ENCODE assay signal across 8 mouse cellular contexts in the genomic region with DNA sequence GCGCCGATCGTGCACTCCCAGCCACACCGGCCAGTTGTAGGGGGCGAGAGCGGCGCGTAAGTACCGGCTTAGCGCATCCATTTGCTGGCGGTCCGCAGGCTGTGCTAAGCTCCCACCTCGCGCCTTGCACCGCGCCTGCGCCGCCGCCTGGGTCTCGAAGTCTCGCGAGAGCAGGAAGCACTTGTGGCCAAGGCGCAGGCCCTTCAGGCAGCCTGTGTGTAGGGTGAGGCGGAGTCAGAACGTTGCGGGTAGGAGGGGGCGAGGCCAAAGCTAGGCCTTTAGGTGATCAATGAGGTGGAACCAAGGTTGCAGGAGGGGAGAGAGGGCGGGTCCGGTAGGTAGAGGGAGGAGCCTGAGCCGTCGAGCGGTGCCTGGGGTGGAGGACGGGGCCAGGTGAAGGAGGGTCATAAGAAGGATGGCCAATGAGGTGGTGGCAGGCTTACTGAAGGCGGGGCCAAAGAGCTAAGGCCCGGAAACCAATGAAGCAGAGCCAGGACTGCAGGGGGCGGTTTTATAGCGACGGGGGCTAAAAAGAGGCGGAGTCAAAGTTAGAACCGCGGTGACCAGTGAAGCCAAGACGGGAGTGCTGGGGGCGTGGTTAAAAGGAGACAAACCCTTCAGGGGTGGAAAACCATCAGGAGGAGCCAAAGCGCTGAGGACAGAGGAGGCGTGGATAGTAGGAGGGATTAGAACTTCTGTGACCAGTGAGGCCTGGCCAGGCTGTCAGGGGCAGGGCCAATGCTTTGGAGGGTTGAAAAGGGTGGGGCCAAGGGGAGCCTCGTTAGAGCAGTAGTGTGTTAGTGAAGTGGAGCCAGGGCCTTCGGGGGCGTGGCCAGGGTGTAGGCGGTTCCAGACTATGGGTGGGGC. TPM values are rescaled to one million over a fixed set of nuclear protein-coding genes. Genes with fewer than 3 reads are reported as not detected.
DNase-seq lines count a peak whose midpoint lies in the region; ATAC-seq lines count a peak whose summit lies in the region.

No protein-coding gene starts in this region.

- peak; percentile 89 for ATAC-seq in CD4-positive, CD25-positive, alpha-beta regulatory T cell, adult 4 months
- peak; percentile 93 for ATAC-seq in heart, embryonic 14.5 days (ENCODE audit: insufficient number of reproducible peaks, insufficient read depth, low FRiP score, low read depth)
- peak; percentile 89 for ATAC-seq in liver, embryonic 13.5 days (ENCODE audit: low read depth)
- peak; percentile 96 for ATAC-seq in stomach, embryonic 16.5 days (ENCODE audit: insufficient read depth, low FRiP score)

- peak overlapping the region; percentile 61 to 84 for H3K27ac ChIP-seq in heart, embryonic 14.5 days (replicated peaks in 1 of 2; ENCODE audit: control insufficient read depth in 1 of 2, insufficient read depth in 1 of 2, low read depth in 2 of 2, low read length in 2 of 2)
- H3K27ac ChIP-seq in liver, embryonic 13.5 days: peak overlapping the region; percentile 64; the same call in 1 of the 2 replicates
- peak overlapping the region; percentile 90 for H3K27ac ChIP-seq in stomach, embryonic 16.5 days (ENCODE audit: low read length)

- H3K4me3 ChIP-seq in heart, embryonic 14.5 days (ENCODE audit: control insufficient read depth in 1 of 2, insufficient read depth in 1 of 2, low read depth in 1 of 2, low read length in 2 of 2): peak overlapping the region; percentile 58 to 71
- peak overlapping the region; percentile 64 for H3K4me3 ChIP-seq in liver, embryonic 13.5 days (replicated peaks)
- peak overlapping the region; percentile 74 for H3K4me3 ChIP-seq in stomach, embryonic 16.5 days (replicated peaks; ENCODE audit: low read length)

- H3K36me3 ChIP-seq in heart, embryonic 14.5 days (ENCODE audit: control insufficient read depth, insufficient read depth, low read length): no peaks in the 10 kb centered on the region
- H3K36me3 ChIP-seq in liver, embryonic 13.5 days: no peaks in the 10 kb centered on the region
- H3K36me3 ChIP-seq in stomach, embryonic 16.5 days (ENCODE audit: control insufficient read depth, insufficient read depth, low read length): no peaks in the 10 kb centered on the region

- peaks cover 35% of the 10 kb centered on the region for H3K27me3 ChIP-seq in heart, embryonic 14.5 days (ENCODE audit: control insufficient read depth, insufficient read depth, low read length)
- peaks cover 44% of the 10 kb centered on the region for H3K27me3 ChIP-seq in liver, embryonic 13.5 days
- peaks cover 2% of the 10 kb centered on the region; the same call in 1 of the 2 replicates for H3K27me3 ChIP-seq in stomach, embryonic 16.5 days (ENCODE audit: control insufficient read depth, insufficient read depth, low read length)

- peak overlapping the region; percentile 90 for H3K4me2 ChIP-seq in heart, embryonic 14.5 days (ENCODE audit: low read length)
- peak overlapping the region; percentile 80 for H3K4me2 ChIP-seq in liver, embryonic 13.5 days
- H3K4me2 ChIP-seq in stomach, embryonic 16.5 days (ENCODE audit: low read depth, low read length): peak overlapping the region; percentile 90

- no peaks in the 10 kb centered on the region for H3K9me3 ChIP-seq in heart, embryonic 14.5 days (ENCODE audit: control insufficient read depth, low read length)
- no peaks in the 10 kb centered on the region for H3K9me3 ChIP-seq in liver, embryonic 13.5 days (replicated peaks)
- no peaks in the 10 kb centered on the region for H3K9me3 ChIP-seq in stomach, embryonic 16.5 days (replicated peaks; ENCODE audit: control insufficient read depth, low read length)

- DNase-seq in c-Kit-negative CD71-positive TER-119-positive erythroid progenitor cells, embryonic 14.5 days (ENCODE audit: low read depth, low spot score): peak; percentile 44
- peak; percentile 100 for DNase-seq in fibroblast of lung, adult 2 months (ENCODE audit: low read depth)
- DNase-seq in kidney, postnatal 14 days: peak; percentile 98
- DNase-seq in liver, embryonic 13.5 days: peak; percentile 91
- peak; percentile 98 for DNase-seq in neural tube, embryonic 10.5 days (ENCODE audit: extremely low spot score, low spot score)

- H3K4me1 ChIP-seq in heart, embryonic 14.5 days (ENCODE audit: control insufficient read depth in 2 of 2, insufficient read depth in 2 of 2, low read length in 2 of 2): peaks cover 3 to 7% of the 10 kb centered on the region in 2 experiments; a peak in 3 of 4 replicates
- peaks cover 25% of the 10 kb centered on the region for H3K4me1 ChIP-seq in liver, embryonic 13.5 days (replicated peaks)
- H3K4me1 ChIP-seq in stomach, embryonic 16.5 days (ENCODE audit: control insufficient read depth, insufficient read depth, low read length): peaks cover 16% of the 10 kb centered on the region

- peak overlapping the region; percentile 89 for H3K9ac ChIP-seq in heart, embryonic 14.5 days (ENCODE audit: low read length)
- H3K9ac ChIP-seq in liver, embryonic 13.5 days: peak overlapping the region; percentile 77
- peak overlapping the region; percentile 90 for H3K9ac ChIP-seq in stomach, embryonic 16.5 days (ENCODE audit: low read length)

- under 1% methylated on average over 49 of the region's 49 CpGs for WGBS in heart, embryonic 14.5 days
- WGBS in liver, embryonic 13.5 days (ENCODE audit: insufficient replicate concordance): under 1% methylated on average over 49 of the region's 49 CpGs
- WGBS in stomach, embryonic 16.5 days: under 1% methylated on average over 49 of the region's 49 CpGs

RNA-seq across cellular contexts. Expression of a gene that starts 1.7 kb away (rescaled TPM):
- under 1 TPM; 0.35 to 0.66 TPM for polyA plus RNA-seq in CD4-positive, CD25-positive, alpha-beta regulatory T cell, adult 4 months (2017; shearing (Covaris generic))
- 0.81 and 0.85 TPM in 2 replicates for polyA plus RNA-seq in heart, embryonic 14.5 days (2014; fragmentation: Nextera tagmentation; extraction: Ambion mirVana)
- polyA plus RNA-seq in liver, embryonic 13.5 days (2015; fragmentation: Nextera tagmentation; extraction: Ambion mirVana): 0.46 and 0.76 TPM in 2 replicates
- 6.1 and 7.4 TPM in 2 replicates for polyA plus RNA-seq in stomach, embryonic 16.5 days (2015; fragmentation: Nextera tagmentation; extraction: Ambion mirVana)

RNA-seq across cellular contexts. Expression of a gene that starts 5.0 kb away (rescaled TPM):
- polyA plus RNA-seq in CD4-positive, CD25-positive, alpha-beta regulatory T cell, adult 4 months (2017; shearing (Covaris generic)): under 1 TPM; 0.12 to 0.58 TPM
- polyA plus RNA-seq in heart, embryonic 14.5 days (2014; fragmentation: Nextera tagmentation; extraction: Ambion mirVana): 0.44 and 0.96 TPM in 2 replicates
- polyA plus RNA-seq in liver, embryonic 13.5 days (2015; fragmentation: Nextera tagmentation; extraction: Ambion mirVana): 0.06 TPM in 2 replicates
- 1.7 TPM in 2 replicates for polyA plus RNA-seq in stomach, embryonic 16.5 days (2015; fragmentation: Nextera tagmentation; extraction: Ambion mirVana)

RNA-seq across cellular contexts. Expression of a gene that starts 43.8 kb away (rescaled TPM):
- polyA plus RNA-seq in CD4-positive, CD25-positive, alpha-beta regulatory T cell, adult 4 months (2017; shearing (Covaris generic)): not detected
- not detected in 2 replicates for polyA plus RNA-seq in heart, embryonic 14.5 days (2014; fragmentation: Nextera tagmentation; extraction: Ambion mirVana)
- polyA plus RNA-seq in liver, embryonic 13.5 days (2015; fragmentation: Nextera tagmentation; extraction: Ambion mirVana): not detected in 2 replicates
- polyA plus RNA-seq in stomach, embryonic 16.5 days (2015; fragmentation: Nextera tagmentation; extraction: Ambion mirVana): not detected in 2 replicates

RNA-seq across cellular contexts. Expression of a gene that starts 47.8 kb away (rescaled TPM):
- not detected for polyA plus RNA-seq in CD4-positive, CD25-positive, alpha-beta regulatory T cell, adult 4 months (2017; shearing (Covaris generic))
- polyA plus RNA-seq in heart, embryonic 14.5 days (2014; fragmentation: Nextera tagmentation; extraction: Ambion mirVana): not detected in 2 replicates
- not detected in 2 replicates for polyA plus RNA-seq in liver, embryonic 13.5 days (2015; fragmentation: Nextera tagmentation; extraction: Ambion mirVana)
- 0.27 TPM in 1 of 2 replicates, not detected in the other for polyA plus RNA-seq in stomach, embryonic 16.5 days (2015; fragmentation: Nextera tagmentation; extraction: Ambion mirVana)

RNA-seq across cellular contexts. Expression of a gene that starts 58.5 kb away (rescaled TPM):
- 100 to 1,000 TPM; 101 to 192 TPM for polyA plus RNA-seq in CD4-positive, CD25-positive, alpha-beta regulatory T cell, adult 4 months (2017; shearing (Covaris generic))
- polyA plus RNA-seq in heart, embryonic 14.5 days (2014; fragmentation: Nextera tagmentation; extraction: Ambion mirVana): 54.8 and 62.7 TPM in 2 replicates
- polyA plus RNA-seq in liver, embryonic 13.5 days (2015; fragmentation: Nextera tagmentation; extraction: Ambion mirVana): 40.3 and 47.0 TPM in 2 replicates
- 131 and 139 TPM in 2 replicates for polyA plus RNA-seq in stomach, embryonic 16.5 days (2015; fragmentation: Nextera tagmentation; extraction: Ambion mirVana)

Comparison
In these comparisons a context has a peak if more than half of its experiments do, and no peak if none do; other contexts are left out.
1. Peak in every context shown above with its lines: DNase-seq, ATAC-seq, H3K4me3 ChIP-seq and H3K27ac ChIP-seq.
2. DNase-seq: peak in every context shown above with its lines; median percentile 100 in fibroblast of lung, adult 2 months; 98 in kidney, postnatal 14 days; 98 in neural tube, embryonic 10.5 days; 91 in liver, embryonic 13.5 days; 44 in c-Kit-negative CD71-positive TER-119-positive erythroid progenitor cells, embryonic 14.5 days.